Mouse (Mus musculus): ENCODE results near the gene Dock2. TPM values are rescaled to one million over a fixed set of nuclear protein-coding genes. Genes with fewer than 3 reads are reported as not detected.

The Dock2 gene
- polyA plus RNA-seq, 1 experiment from 2014 or later: 0.58 TPM

GRCm38 (mm10) chr11:34769396-34769795, 14.3 kb downstream of the Dock2 start:
- no peak for ATAC-seq (ENCODE audit: insufficient number of reproducible peaks, insufficient read depth, low FRiP score, low TSS enrichment, low read depth)
- no peak overlapping the region for H3K27ac ChIP-seq
- no peaks in the 10 kb centered on the region for H3K36me3 ChIP-seq
- WGBS: 84% methylated on average over 2 of the region's 2 CpGs
- no peaks in the 10 kb centered on the region for H3K27me3 ChIP-seq
- no peaks in the 10 kb centered on the region for H3K4me1 ChIP-seq (replicated peaks)
- no peaks in the 10 kb centered on the region for H3K9me3 ChIP-seq
- no peak overlapping the region for H3K9ac ChIP-seq (replicated peaks)
- H3K4me3 ChIP-seq (replicated peaks): no peak overlapping the region
- H3K4me2 ChIP-seq: no peak overlapping the region

GRCm38 (mm10) chr11:34763739-34764361, 19.8 kb downstream of the Dock2 start:
- no peak for ATAC-seq (ENCODE audit: insufficient number of reproducible peaks, insufficient read depth, low FRiP score, low TSS enrichment, low read depth)
- WGBS: 78% methylated on average over 5 of the region's 5 CpGs
- H3K9me3 ChIP-seq: no peaks in the 10 kb centered on the region

GRCm38 (mm10) chr11:34762570-34763127, 21.0 kb downstream of the Dock2 start:
- no peak overlapping the region for H3K4me3 ChIP-seq (replicated peaks)

More at GRCm38 (mm10) chr11:34763739-34764361, 19.8 kb downstream of the Dock2 start:
- Histone ChIP-seq H3K4me2 (no peak overlapping the region), H3K4me1 (replicated peaks) (no peaks in the 10 kb centered on the region), H3K4me3 (replicated peaks) (no peak overlapping the region), H3K27me3 (no peaks in the 10 kb centered on the region), H3K9ac (replicated peaks) (no peak overlapping the region), H3K27ac (no peak overlapping the region), H3K36me3 (no peaks in the 10 kb centered on the region)

GRCm38 (mm10) chr11:34762125-34762524, 21.6 kb downstream of the Dock2 start:
- H3K4me2 ChIP-seq: no peak overlapping the region
- no peaks in the 10 kb centered on the region for H3K27me3 ChIP-seq
- H3K36me3 ChIP-seq: no peaks in the 10 kb centered on the region
- no peak overlapping the region for H3K4me3 ChIP-seq (replicated peaks)
- WGBS: 88% methylated on average over 6 of the region's 6 CpGs
- H3K4me1 ChIP-seq (replicated peaks): no peaks in the 10 kb centered on the region
- no peaks in the 10 kb centered on the region for H3K9me3 ChIP-seq
- ATAC-seq (ENCODE audit: insufficient number of reproducible peaks, insufficient read depth, low FRiP score, low TSS enrichment, low read depth): no peak
- no peak overlapping the region for H3K27ac ChIP-seq
- no peak overlapping the region for H3K9ac ChIP-seq (replicated peaks)

More at GRCm38 (mm10) chr11:34762570-34763127, 21.0 kb downstream of the Dock2 start:
- no peak for ATAC-seq (ENCODE audit: insufficient number of reproducible peaks, insufficient read depth, low FRiP score, low TSS enrichment, low read depth)
- Histone ChIP-seq H3K27ac (no peak overlapping the region), H3K36me3 (no peaks in the 10 kb centered on the region), H3K4me2 (no peak overlapping the region), H3K27me3 (no peaks in the 10 kb centered on the region), H3K4me1 (replicated peaks) (no peaks in the 10 kb centered on the region), H3K9ac (replicated peaks) (no peak overlapping the region), H3K9me3 (no peaks in the 10 kb centered on the region)
- 93% methylated on average over 5 of the region's 5 CpGs for WGBS

GRCm38 (mm10) chr11:34759582-34759981, 24.1 kb downstream of the Dock2 start:
- no peak for ATAC-seq (ENCODE audit: insufficient number of reproducible peaks, insufficient read depth, low FRiP score, low TSS enrichment, low read depth)
- Histone ChIP-seq H3K4me2 (no peak overlapping the region), H3K27ac (no peak overlapping the region), H3K36me3 (no peaks in the 10 kb centered on the region), H3K9ac (replicated peaks) (no peak overlapping the region), H3K27me3 (no peaks in the 10 kb centered on the region), H3K9me3 (no peaks in the 10 kb centered on the region), H3K4me1 (replicated peaks) (no peaks in the 10 kb centered on the region), H3K4me3 (replicated peaks) (no peak overlapping the region)
- WGBS: 77% methylated on average over 4 of the region's 4 CpGs

GRCm38 (mm10) chr11:34741081-34741480, 42.6 kb downstream of the Dock2 start:
- no peaks in the 10 kb centered on the region for H3K27me3 ChIP-seq
- H3K36me3 ChIP-seq: no peaks in the 10 kb centered on the region
- H3K9ac ChIP-seq (replicated peaks): no peak overlapping the region
- no peak overlapping the region for H3K4me3 ChIP-seq (replicated peaks)
- ATAC-seq (ENCODE audit: insufficient number of reproducible peaks, insufficient read depth, low FRiP score, low TSS enrichment, low read depth): no peak
- WGBS: 67% methylated on average over 1 of the region's 1 CpGs
- no peak overlapping the region for H3K27ac ChIP-seq
- no peaks in the 10 kb centered on the region for H3K4me1 ChIP-seq (replicated peaks)
- no peaks in the 10 kb centered on the region for H3K9me3 ChIP-seq
- no peak overlapping the region for H3K4me2 ChIP-seq

GRCm38 (mm10) chr11:34739816-34740215, 43.9 kb downstream of the Dock2 start:
- no peaks in the 10 kb centered on the region for H3K27me3 ChIP-seq
- no peaks in the 10 kb centered on the region for H3K36me3 ChIP-seq
- H3K27ac ChIP-seq: no peak overlapping the region
- no peaks in the 10 kb centered on the region for H3K4me1 ChIP-seq (replicated peaks)
- no peak overlapping the region for H3K4me3 ChIP-seq (replicated peaks)
- no peaks in the 10 kb centered on the region for H3K9me3 ChIP-seq
- no peak overlapping the region for H3K9ac ChIP-seq (replicated peaks)
- 96% methylated on average over 3 of the region's 3 CpGs for WGBS
- no peak overlapping the region for H3K4me2 ChIP-seq
- ATAC-seq (ENCODE audit: insufficient number of reproducible peaks, insufficient read depth, low FRiP score, low TSS enrichment, low read depth): no peak

- H3K36me3 ChIP-seq: no peaks in the 10 kb centered on the region
- H3K4me3 ChIP-seq (replicated peaks): no peak overlapping the region
- no peaks in the 10 kb centered on the region for H3K4me1 ChIP-seq (replicated peaks)
- H3K27ac ChIP-seq: no peak overlapping the region
- no peak overlapping the region for H3K9ac ChIP-seq (replicated peaks)
- H3K9me3 ChIP-seq: no peaks in the 10 kb centered on the region
- no peak overlapping the region for H3K4me2 ChIP-seq
- H3K27me3 ChIP-seq: no peaks in the 10 kb centered on the region
- no peak for ATAC-seq (ENCODE audit: insufficient number of reproducible peaks, insufficient read depth, low FRiP score, low TSS enrichment, low read depth)
- WGBS: 59% methylated on average over 1 of the region's 1 CpGs
Measured at GRCm38 (mm10) chr11:34738945-34739344, 44.7 kb downstream of the Dock2 start.

- Histone ChIP-seq H3K27me3 (no peaks in the 10 kb centered on the region), H3K4me1 (replicated peaks) (no peaks in the 10 kb centered on the region), H3K4me3 (replicated peaks) (no peak overlapping the region), H3K36me3 (no peaks in the 10 kb centered on the region), H3K9me3 (no peaks in the 10 kb centered on the region), H3K4me2 (no peak overlapping the region), H3K27ac (no peak overlapping the region), H3K9ac (replicated peaks) (no peak overlapping the region)
- no peak for ATAC-seq (ENCODE audit: insufficient number of reproducible peaks, insufficient read depth, low FRiP score, low TSS enrichment, low read depth)
- WGBS: 82% methylated on average over 4 of the region's 4 CpGs
Measured at GRCm38 (mm10) chr11:34737193-34737592, 46.5 kb downstream of the Dock2 start.

- Histone ChIP-seq H3K4me2 (no peak overlapping the region), H3K9ac (replicated peaks) (no peak overlapping the region), H3K36me3 (no peaks in the 10 kb centered on the region), H3K27me3 (peaks cover 3% of the 10 kb centered on the region; the same call in 1 of the 2 replicates), H3K4me3 (replicated peaks) (no peak overlapping the region), H3K27ac (no peak overlapping the region), H3K4me1 (replicated peaks) (no peaks in the 10 kb centered on the region; the same call in 1 of the 2 replicates), H3K9me3 (no peaks in the 10 kb centered on the region)
- ATAC-seq (ENCODE audit: insufficient number of reproducible peaks, insufficient read depth, low FRiP score, low TSS enrichment, low read depth): no peak
- 63% methylated on average over 3 of the region's 3 CpGs for WGBS
Measured at GRCm38 (mm10) chr11:34734033-34734432, 49.7 kb downstream of the Dock2 start.

GRCm38 (mm10) chr11:34727467-34727866, 56.2 kb downstream of the Dock2 start:
- 80% methylated on average over 3 of the region's 3 CpGs for WGBS
- H3K27ac ChIP-seq: no peak overlapping the region
- H3K36me3 ChIP-seq: no peaks in the 10 kb centered on the region
- peaks cover 3% of the 10 kb centered on the region; the same call in 1 of the 2 replicates for H3K27me3 ChIP-seq
- H3K4me1 ChIP-seq (replicated peaks): no peaks in the 10 kb centered on the region; the same call in 1 of the 2 replicates
- no peak overlapping the region for H3K9ac ChIP-seq (replicated peaks)
- no peak overlapping the region for H3K4me3 ChIP-seq (replicated peaks)
- no peaks in the 10 kb centered on the region for H3K9me3 ChIP-seq
- no peak for ATAC-seq (ENCODE audit: insufficient number of reproducible peaks, insufficient read depth, low FRiP score, low TSS enrichment, low read depth)
- H3K4me2 ChIP-seq: no peak overlapping the region
